Mouse (Mus musculus) embryonic stem cell, embryonic (primary cell): ENCODE data around the gene Gnb2.

Experiments
- CTCF ChIA-PET, 4 experiments: fragments of 300-600 bp in 2 of 4; fragments of 350-600 bp in 2 of 4; sonication (Branson Sonifier 250); formaldehyde crosslinking; loops; one replicate each; lab custom pipeline; 2022; ENCODE audit warnings: inconsistent platforms in 2 of 4; lab: Charles Lee
- POLR2A ChIA-PET, 4 experiments: fragments of 300-600 bp in 2 of 4; fragments of 350-600 bp in 2 of 4; sonication (Branson Sonifier 250); formaldehyde crosslinking; loops; one replicate each; lab custom pipeline; 2022; ENCODE audit warnings: antibody characterized with exemption in 4 of 4, inconsistent platforms in 1 of 4; lab: Charles Lee

Gnb2 gene

GRCm38 (mm10) chr5:137553000-137553399 lies 19.7 kb upstream of the Gnb2 start:
- CTCF ChIA-PET, result interaction anchor here in 3 of 4 experiments (0.6 to 1.7 kb wide), 6 partner anchors 15 to 429 kb away, joined by 3 to 6 read pairs (median 4); partner anchors contain the start of gene Pop7 (in 1 of the 3)
- POLR2A ChIA-PET, result interaction anchor here in 2 of 4 experiments (0.6 to 1.6 kb wide), 4 partner anchors 8 to 75 kb away, joined by 3 read pairs; partner anchors contain the start of genes Fbxo24 (in 1 of the 2), Gigyf1 (in 1 of the 2) and Lrch4 (in 1 of the 2)

GRCm38 (mm10) chr5:137551119-137551518 lies 17.8 kb upstream of the Gnb2 start:
- ChIA-PET POLR2A (interaction anchor here in 1 of 4 experiments (1.3 kb wide), 1 partner anchor 12 kb away, joined by 4 read pairs; no protein-coding TSS in a partner anchor), CTCF (interaction anchor here in 1 of 4 experiments (0.7 kb wide), 1 partner anchor 176 kb away, joined by 6 read pairs; no protein-coding TSS in a partner anchor)

- POLR2A ChIA-PET, result interaction anchor here in 3 of 4 experiments (0.6 to 2.0 kb wide), 5 partner anchors 9 to 48 kb away, joined by 3 to 6 read pairs (median 3); partner anchors contain the start of gene Gigyf1 (in 1 of the 3)
- CTCF ChIA-PET, result interaction anchor here in 2 of 4 experiments (1.0 to 1.1 kb wide), 2 partner anchors 10 to 37 kb away, joined by 3 read pairs; no protein-coding TSS in a partner anchor
Observed at GRCm38 (mm10) chr5:137549840-137550239, 16.5 kb upstream of the Gnb2 start.

- POLR2A ChIA-PET, result interaction anchor here in 3 of 4 experiments (0.5 to 1.4 kb wide), 10 partner anchors 8 to 238 kb away, joined by 3 to 5 read pairs (median 3); partner anchors contain the start of genes Actl6b (in 2 of the 3), Pop7 (in 2 of the 3), Gigyf1 (in 1 of the 3) and Srrt (in 1 of the 3)
- CTCF ChIA-PET, result interaction anchor here in 3 of 4 experiments (0.5 to 1.4 kb wide), 6 partner anchors 8 to 201 kb away, joined by 3 to 4 read pairs (median 3); partner anchors contain the start of genes Actl6b (in 1 of the 3) and Gigyf1 (in 1 of the 3)
Observed at GRCm38 (mm10) chr5:137545596-137545995, 12.3 kb upstream of the Gnb2 start.

GRCm38 (mm10) chr5:137544926-137545325 lies 11.6 kb upstream of the Gnb2 start:
- POLR2A ChIA-PET, result interaction anchor here in 3 of 4 experiments (0.7 to 1.4 kb wide), 7 partner anchors 9 to 43 kb away, joined by 3 to 4 read pairs (median 3); partner anchors contain the start of genes Actl6b (in 2 of the 3), Pop7 (in 2 of the 3) and Tfr2 (in 1 of the 3)
- CTCF ChIA-PET, result interaction anchor here in 3 of 4 experiments (0.5 to 1.4 kb wide), 5 partner anchors 9 to 226 kb away, joined by 3 read pairs; partner anchors contain the start of gene Actl6b (in 1 of the 3)

GRCm38 (mm10) chr5:137541768-137542540 lies 8.6 kb upstream of the Gnb2 start:
- CTCF ChIA-PET, result interaction anchor here in 3 of 4 experiments (0.5 to 1.1 kb wide), 4 partner anchors 60 to 418 kb away, joined by 3 to 10 read pairs (median 4); no protein-coding TSS in a partner anchor
- POLR2A ChIA-PET, result interaction anchor here in 3 of 4 experiments (0.7 to 1.8 kb wide), 5 partner anchors 8 to 39 kb away, joined by 3 to 5 read pairs (median 4); partner anchors contain the start of genes Actl6b (in 1 of the 3) and Pop7 (in 1 of the 3)

GRCm38 (mm10) chr5:137540991-137541390 lies 7.7 kb upstream of the Gnb2 start:
- CTCF ChIA-PET, result interaction anchor here in 2 of 4 experiments (0.7 to 1.2 kb wide), 4 partner anchors 23 to 417 kb away, joined by 4 to 5 read pairs (median 4); partner anchors contain the start of gene Gigyf1 (in 1 of the 2)
- POLR2A ChIA-PET, result interaction anchor here in 3 of 4 experiments (0.6 to 1.8 kb wide), 8 partner anchors 9 to 544 kb away, joined by 3 to 5 read pairs (median 4); partner anchors contain the start of genes Pop7 (in 1 of the 3) and Serpine1 (in 1 of the 3)

- POLR2A ChIA-PET, result interaction anchor here in 3 of 4 experiments (0.5 to 1.3 kb wide), 5 partner anchors 10 to 189 kb away, joined by 3 to 4 read pairs (median 4); partner anchors contain the start of gene Pop7 (in 1 of the 3)
- CTCF ChIA-PET, result interaction anchor here in 3 of 4 experiments (0.6 to 1.8 kb wide), 6 partner anchors 21 to 670 kb away, joined by 3 to 4 read pairs (median 4); partner anchors contain the start of gene Gigyf1 (in 1 of the 3)
Observed at GRCm38 (mm10) chr5:137539291-137539801, 6.0 kb upstream of the Gnb2 start.

GRCm38 (mm10) chr5:137537461-137537860 lies 4.2 kb upstream of the Gnb2 start:
- ChIA-PET CTCF (no interaction called here), POLR2A (no interaction called here)

- ChIA-PET POLR2A (interaction anchor here in 1 of 4 experiments (1.0 kb wide), 1 partner anchor 24 kb away, joined by 4 read pairs; no protein-coding TSS in a partner anchor), CTCF (no interaction called here)
Observed at GRCm38 (mm10) chr5:137535318-137535717, 2.0 kb upstream of the Gnb2 start.

- ChIA-PET CTCF (no interaction called here), POLR2A (no interaction called here)
Observed at GRCm38 (mm10) chr5:137534762-137535161, 1.5 kb upstream of the Gnb2 start.

- CTCF ChIA-PET, result interaction anchor here (0.6 to 3.6 kb wide), 8 partner anchors 14 to 227 kb away, joined by 3 to 20 read pairs (median 4); partner anchors contain the start of genes Fbxo24 (in 1 of the 4), Gigyf1 (in 1 of the 4), Lrch4 (in 1 of the 4) and Pop7 (in 1 of the 4)
Observed at GRCm38 (mm10) chr5:137532808-137533116, 548 bp downstream of the Gnb2 start.

GRCm38 (mm10) chr5:137532131-137532807 lies 1.0 kb downstream of the Gnb2 start:
- ChIA-PET CTCF (interaction anchor here (0.5 to 3.6 kb wide), 17 partner anchors 13 to 1831 kb away, joined by 3 to 20 read pairs (median 4); partner anchors contain the start of genes Pop7 (in 3 of the 4), Gigyf1 (in 2 of the 4), Fbxo24 (in 1 of the 4) and Lrch4 (in 1 of the 4)), POLR2A (interaction anchor here in 3 of 4 experiments (0.5 to 4.2 kb wide), 38 partner anchors 8 to 1959 kb away, joined by 3 to 24 read pairs (median 4); partner anchors contain the start of genes Pop7 (in 3 of the 3), Fbxo24 (in 1 of the 3), Gigyf1 (in 1 of the 3) and Lrch4 (in 1 of the 3))

More at GRCm38 (mm10) chr5:137532808-137533116, 548 bp downstream of the Gnb2 start:
- POLR2A ChIA-PET, result interaction anchor here in 3 of 4 experiments (0.6 to 4.2 kb wide), 15 partner anchors 9 to 1959 kb away, joined by 3 to 24 read pairs (median 6); partner anchors contain the start of genes Pop7 (in 3 of the 3), Gigyf1 (in 1 of the 3) and Srrt (in 1 of the 3)

- ChIA-PET CTCF (interaction anchor here (0.5 to 3.6 kb wide), 18 partner anchors 10 to 1960 kb away, joined by 3 to 20 read pairs (median 4); partner anchors contain the start of genes Gigyf1 (in 3 of the 4), Pop7 (in 3 of the 4) and Sap25 (in 1 of the 4)), POLR2A (interaction anchor here (0.5 to 4.2 kb wide), 40 partner anchors 7 to 664 kb away, joined by 3 to 24 read pairs (median 4); partner anchors contain the start of genes Pop7 (in 2 of the 4), Fbxo24 (in 1 of the 4), Gigyf1 (in 1 of the 4) and Lrch4 (in 1 of the 4))
Observed at GRCm38 (mm10) chr5:137531414-137532130, 1.7 kb downstream of the Gnb2 start.

- ChIA-PET POLR2A (interaction anchor here (0.6 to 4.2 kb wide), 27 partner anchors 7 to 249 kb away, joined by 3 to 24 read pairs (median 4); partner anchors contain the start of genes Pop7 (in 2 of the 4), Gigyf1 (in 1 of the 4) and Ufsp1 (in 1 of the 4)), CTCF (interaction anchor here (0.6 to 3.6 kb wide), 17 partner anchors 9 to 568 kb away, joined by 3 to 20 read pairs (median 4); partner anchors contain the start of genes Gigyf1 (in 3 of the 4), Pop7 (in 1 of the 4) and Sap25 (in 1 of the 4))
Observed at GRCm38 (mm10) chr5:137530588-137531413, 2.5 kb downstream of the Gnb2 start.
